Mouse (Mus musculus) ZHBTc4 (cell line): Measurements from ENCODE around the gene Syt2.

Experiments
- DNase-seq: peaks from one replicate; pipeline ENCODE4 v3.0.0-alpha.2; 2011; ENCODE audit warnings: low read depth, low spot score

Syt2 gene

GRCm38 (mm10) chr1:134704396-134705306, 58.2 kb downstream of the Syt2 start:
- DNase-seq, result peak; percentile 75

- no peak for DNase-seq
These were observed 60.1 kb downstream of the Syt2 start for GRCm38 (mm10) chr1:134706549-134706948.

GRCm38 (mm10) chr1:134707516-134707915, 61.0 kb downstream of the Syt2 start:
- no peak for DNase-seq

- no peak for DNase-seq
These were observed 61.8 kb downstream of the Syt2 start for GRCm38 (mm10) chr1:134708274-134708673.

GRCm38 (mm10) chr1:134708801-134709385, 62.4 kb downstream of the Syt2 start:
- DNase-seq, result peak; percentile 50

- DNase-seq, result no peak
These were observed 63.2 kb downstream of the Syt2 start for GRCm38 (mm10) chr1:134709411-134710306.

GRCm38 (mm10) chr1:134711061-134711460, 64.6 kb downstream of the Syt2 start:
- no peak for DNase-seq

- DNase-seq, result no peak
These were observed 65.2 kb downstream of the Syt2 start for GRCm38 (mm10) chr1:134711653-134712052.

GRCm38 (mm10) chr1:134712781-134713299, 66.4 kb downstream of the Syt2 start:
- DNase-seq, result no peak

- no peak for DNase-seq
These were observed 67.0 kb downstream of the Syt2 start for GRCm38 (mm10) chr1:134713421-134713969.

GRCm38 (mm10) chr1:134714166-134714565, 67.7 kb downstream of the Syt2 start:
- no peak for DNase-seq

GRCm38 (mm10) chr1:134715092-134715491, 68.6 kb downstream of the Syt2 start:
- DNase-seq, result no peak

GRCm38 (mm10) chr1:134719718-134720304, 73.3 kb downstream of the Syt2 start:
- DNase-seq, result no peak

- no peak for DNase-seq
These were observed 75.0 kb downstream of the Syt2 start for GRCm38 (mm10) chr1:134721486-134721885.

- no peak for DNase-seq
These were observed 76.4 kb downstream of the Syt2 start for GRCm38 (mm10) chr1:134722891-134723290.

GRCm38 (mm10) chr1:134725276-134725675, 78.8 kb downstream of the Syt2 start:
- DNase-seq, result no peak

- no peak for DNase-seq
These were observed 80.0 kb downstream of the Syt2 start for GRCm38 (mm10) chr1:134726480-134726879.

- no peak for DNase-seq
These were observed 80.8 kb downstream of the Syt2 start for GRCm38 (mm10) chr1:134727256-134727655.

GRCm38 (mm10) chr1:134733659-134734058, 87.2 kb downstream of the Syt2 start:
- DNase-seq, result no peak

GRCm38 (mm10) chr1:134737463-134737862, 91.0 kb downstream of the Syt2 start:
- no peak for DNase-seq

GRCm38 (mm10) chr1:134741433-134741832, 95.0 kb downstream of the Syt2 start:
- DNase-seq, result peak; percentile 78
